Mouse (Mus musculus) megakaryocyte-erythroid progenitor cell, adult 5 weeks (primary cell): ENCODE data around the gene Hsh2d. TPM values are rescaled to one million over a fixed set of nuclear protein-coding genes. Genes with fewer than 3 reads are reported as not detected.

Source experiments
- polyA plus RNA-seq: library from polyadenylated mRNA; stranded (reverse); fragments of >175 nt; gene quantifications from 2 replicates; pipeline ENCODE4 v1.2.3, GENCODE M21; 2012

Hsh2d gene
- 6.7 TPM in 2 replicates for polyA plus RNA-seq

GRCm38 (mm10) chr8:72189417-72190214 lies at the start of gene Hsh2d:
Hsh2d (plus strand) TSS chr8:72189638.

GRCm38 (mm10) chr8:72160707-72161697 lies 28.4 kb upstream of the Hsh2d start, which contains the start of gene Rab8a:
Rab8a (plus strand) TSS chr8:72161200.

GRCm38 (mm10) chr8:72212751-72213150 lies 23.3 kb downstream of the Hsh2d start, which contains the start of gene Cib3:
Cib3 (minus strand) TSS chr8:72212837.

DNA sequence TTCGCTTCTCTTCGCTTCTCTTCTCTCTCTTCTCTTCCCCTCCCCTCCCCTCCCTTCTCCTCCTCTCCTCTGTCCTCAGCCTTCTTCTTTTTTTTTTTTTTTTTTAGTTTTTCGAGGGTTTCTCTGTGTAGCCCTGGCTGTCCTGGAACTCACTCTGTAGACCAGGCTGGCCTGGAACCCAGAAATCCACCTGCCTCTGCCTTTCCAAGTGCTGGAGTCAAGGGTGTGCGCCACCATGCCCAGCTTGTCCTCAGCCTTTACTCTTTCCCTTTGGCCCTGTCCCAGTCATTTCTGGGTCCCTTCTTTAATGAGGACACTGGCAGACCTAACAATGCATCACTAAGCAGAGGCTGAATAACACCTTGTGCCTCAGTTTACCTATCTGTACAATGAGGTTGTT lies 24.1 kb downstream of the Hsh2d start, which contains the start of gene Gm11034:
TSS of gene Gm11034 (minus strand) at position 101 of the 400 bp plus-strand sequence.

GRCm38 (mm10) chr8:72219541-72220363 lies 30.3 kb downstream of the Hsh2d start, which contains the start of gene Fam32a:
Fam32a (plus strand) TSS chr8:72219730.

DNA sequence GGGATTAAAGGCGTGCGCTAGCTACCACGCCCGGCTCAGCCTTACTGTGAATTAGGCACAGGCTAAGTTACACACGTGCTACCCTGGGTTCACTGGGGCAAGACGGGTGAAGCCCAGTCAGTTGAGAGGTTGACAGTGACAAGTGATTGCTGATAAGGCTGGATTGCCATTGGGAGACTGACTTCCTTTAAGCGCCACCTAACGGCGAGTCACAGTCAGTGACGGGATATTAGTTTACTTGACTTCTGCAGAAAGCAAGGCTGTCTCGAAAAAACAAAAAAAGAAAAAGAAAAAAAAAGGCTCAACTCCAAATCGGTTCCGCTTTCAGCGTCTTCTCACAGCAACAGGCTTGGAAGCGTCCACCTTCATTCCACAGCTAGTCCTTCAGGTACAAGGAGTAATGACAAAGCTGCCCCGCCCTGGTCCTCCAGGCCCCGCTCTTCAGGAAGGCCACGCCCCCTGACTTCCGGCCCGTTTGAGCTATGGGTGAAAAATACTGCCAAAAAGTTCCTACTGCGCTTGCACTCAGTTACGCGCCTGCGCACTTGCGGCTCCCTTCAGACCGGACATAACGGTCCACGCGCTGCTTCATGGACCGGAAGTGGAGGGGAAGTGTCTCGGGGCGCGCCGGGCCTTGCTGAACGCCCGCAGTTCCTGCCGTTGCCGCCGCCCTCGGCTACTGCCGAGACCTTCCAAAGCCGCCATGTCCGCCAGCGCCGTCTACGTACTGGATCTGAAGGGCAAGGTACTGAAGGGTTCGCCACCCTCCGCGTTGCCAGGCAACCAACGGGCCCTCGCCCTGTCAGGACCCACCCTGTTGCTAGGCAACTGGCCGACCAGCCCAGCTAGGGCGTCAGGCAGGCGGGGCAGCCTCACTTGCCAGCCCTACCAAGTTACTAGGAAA lies 50.3 kb downstream of the Hsh2d start, which contains the start of gene Ap1m1:
TSS of gene Ap1m1 (plus strand) at position 520 of the 904 bp plus-strand sequence.

Other genes with a start within 250 kb of the Hsh2d start
- 0.40 and 0.98 TPM in 2 replicates for gene Zfp961, start 238.6 kb upstream of the Hsh2d start, polyA plus RNA-seq
- gene Cyp4f18, start 180.0 kb upstream of the Hsh2d start, polyA plus RNA-seq, result 7.4 and 26.9 TPM in 2 replicates
- gene Olfr372, start 148.4 kb upstream of the Hsh2d start, polyA plus RNA-seq, result not detected in 2 replicates
- gene Olfr373, start 106.5 kb upstream of the Hsh2d start, polyA plus RNA-seq, result not detected in 2 replicates
- not detected in 2 replicates for gene Olfr374, start 82.6 kb upstream of the Hsh2d start, polyA plus RNA-seq
- gene Tpm4, start 54.7 kb upstream of the Hsh2d start, polyA plus RNA-seq, result 47.3 and 53.0 TPM in 2 replicates
- gene Rab8a, start 28.4 kb upstream of the Hsh2d start, polyA plus RNA-seq, result 33.3 and 39.4 TPM in 2 replicates
- gene Cib3, start 23.2 kb downstream of the Hsh2d start, polyA plus RNA-seq, result 0.43 TPM in 1 of 2 replicates, not detected in the other
- not detected in 2 replicates for gene Gm11034, start 24.0 kb downstream of the Hsh2d start, polyA plus RNA-seq
- 51.6 and 61.8 TPM in 2 replicates for gene Fam32a, start 30.1 kb downstream of the Hsh2d start, polyA plus RNA-seq
- 165 and 171 TPM in 2 replicates for gene Ap1m1, start 50.4 kb downstream of the Hsh2d start, polyA plus RNA-seq
- gene Gm10282, start 115.6 kb downstream of the Hsh2d start, polyA plus RNA-seq, result 111 and 150 TPM in 2 replicates
- 193 and 400 TPM in 2 replicates for gene Klf2, start 129.4 kb downstream of the Hsh2d start, polyA plus RNA-seq
- 17.5 and 21.0 TPM in 2 replicates for gene Eps15l1, start 231.8 kb downstream of the Hsh2d start, polyA plus RNA-seq